Mouse (Mus musculus) spleen, adult 18-20 months (tissue): ENCODE data around the gene Wnt5b.

Experiments
- DNase-seq, 2 experiments: peaks; one replicate each; pipeline ENCODE4 v3.0.0; 2022; ENCODE audit warnings: mixed read lengths in 2 of 2

Gene Wnt5b

GRCm38 (mm10) chr6:119543803-119544517 is at the start of gene Wnt5b:
TSS of gene Wnt5b (minus strand) at chr6:119544347.
- DNase-seq: no peak

DNA sequence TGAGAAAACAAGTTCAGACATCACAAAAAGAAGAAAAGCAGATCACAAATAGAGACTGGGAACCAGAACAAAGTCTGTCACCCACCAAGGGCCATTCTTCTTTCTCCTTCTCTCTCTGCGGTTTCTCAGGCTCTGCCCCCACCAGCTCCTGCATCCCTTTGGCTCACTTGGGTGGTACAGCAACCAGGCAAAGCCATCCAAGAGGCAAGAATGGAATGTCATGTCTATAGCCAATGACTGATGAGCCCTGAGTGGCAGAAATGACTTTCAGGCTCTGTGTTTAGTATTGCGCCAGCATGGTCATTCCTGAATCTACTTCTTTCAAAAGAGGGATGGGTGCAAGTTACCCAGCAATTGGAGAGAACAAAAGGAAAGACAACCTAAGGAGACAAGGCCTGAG is 46.7 kb upstream of the Wnt5b start:
- DNase-seq: no peak

DNA sequence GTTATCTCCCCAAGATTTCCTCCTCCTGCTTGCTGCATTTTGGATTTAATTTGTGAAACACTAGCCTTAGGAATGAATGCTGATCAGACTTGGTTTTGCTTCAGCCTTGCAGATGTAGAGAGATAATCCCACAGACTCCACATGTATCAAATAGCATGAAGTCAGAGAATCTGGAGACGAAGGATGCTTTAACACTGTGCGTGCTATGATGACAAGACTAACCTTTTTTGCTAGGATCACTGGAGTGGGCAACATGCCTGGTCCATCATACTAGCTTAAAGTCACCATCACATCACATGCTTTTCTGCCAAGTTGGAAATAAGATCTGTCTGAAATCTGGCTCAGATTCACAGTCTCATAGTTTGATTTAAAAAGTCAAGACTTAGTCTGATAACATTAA is 43.8 kb upstream of the Wnt5b start:
- DNase-seq: no peak

DNA sequence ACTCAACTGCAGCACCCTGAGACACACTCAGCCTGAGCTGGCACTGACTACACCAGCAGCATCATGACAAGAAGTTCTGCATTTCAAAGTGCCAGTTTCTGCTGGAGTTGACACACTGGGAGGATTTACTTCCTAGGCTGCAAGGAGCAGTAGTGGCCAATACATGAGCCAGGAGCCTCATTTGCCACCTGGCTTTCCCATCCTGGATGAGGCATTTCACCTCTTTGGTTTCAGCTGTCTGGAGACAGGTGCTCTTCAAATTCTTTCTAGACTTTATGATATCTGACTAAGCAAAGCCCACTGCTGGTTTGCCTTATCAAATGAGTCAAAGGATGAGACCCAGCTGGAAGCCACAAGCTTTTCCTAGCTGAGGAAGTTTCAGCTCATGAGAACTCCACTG is 43.3 kb upstream of the Wnt5b start:
- no peak for DNase-seq

DNA sequence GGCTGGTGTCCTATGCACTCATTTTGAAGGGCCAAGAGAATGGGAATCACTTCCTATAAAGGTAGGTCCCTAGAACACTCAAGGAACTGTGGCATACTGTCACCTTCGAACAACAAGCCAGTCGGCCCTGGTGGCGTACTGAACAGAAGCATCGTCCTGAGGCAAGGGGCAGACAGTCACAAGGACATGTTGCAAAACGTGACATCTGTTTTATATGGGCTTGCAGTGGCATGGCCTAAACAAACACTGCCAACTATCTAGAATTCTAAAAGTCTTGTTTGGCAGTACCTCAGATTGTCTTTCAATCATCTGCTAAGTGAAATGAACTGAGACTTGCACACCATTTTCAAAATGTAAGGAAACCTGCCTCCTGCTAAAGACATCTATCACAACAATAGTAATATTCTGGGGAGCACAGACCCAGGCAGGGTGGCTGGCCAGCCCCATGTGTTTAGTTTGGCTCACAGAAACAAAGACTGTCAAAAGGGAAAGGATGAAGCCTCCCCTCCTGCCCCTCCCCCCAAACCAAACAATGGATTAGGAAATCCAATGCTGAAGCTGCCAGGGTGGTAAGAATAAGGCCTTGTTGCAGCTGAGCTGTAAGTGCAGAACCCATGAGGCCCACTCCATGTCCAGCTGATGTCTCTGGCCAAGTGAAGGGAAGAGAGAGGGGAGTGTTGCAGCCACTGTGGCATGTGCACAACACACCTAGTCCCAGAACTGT is 41.7 kb upstream of the Wnt5b start:
- no peak for DNase-seq

- no peak for DNase-seq
These were observed 39.9 kb upstream of the Wnt5b start for GRCm38 (mm10) chr6:119584061-119584460.

GRCm38 (mm10) chr6:119583165-119583564 is 39.0 kb upstream of the Wnt5b start:
- DNase-seq: no peak

DNA sequence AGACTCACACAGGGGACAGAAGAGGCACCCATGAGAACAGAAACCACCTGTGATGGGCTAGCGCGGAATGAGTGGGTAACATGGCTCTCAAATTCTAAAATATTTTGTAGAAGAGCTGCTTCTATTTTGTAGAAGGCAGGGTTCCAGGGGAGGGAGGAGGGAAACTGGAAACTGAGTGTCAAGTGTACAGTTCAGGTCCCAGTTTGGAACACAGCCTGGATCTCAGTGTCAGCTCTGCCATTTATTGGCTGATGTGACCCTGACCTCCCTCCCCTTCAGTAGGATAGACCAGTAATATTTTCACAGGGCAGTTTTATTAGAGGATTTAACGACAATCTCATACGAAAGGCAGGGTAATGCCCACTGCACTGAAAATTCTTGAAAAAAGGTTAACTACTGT is 32.6 kb upstream of the Wnt5b start:
- no peak for DNase-seq

- no peak for DNase-seq
These were observed 31.2 kb upstream of the Wnt5b start for GRCm38 (mm10) chr6:119575331-119575730.

DNA sequence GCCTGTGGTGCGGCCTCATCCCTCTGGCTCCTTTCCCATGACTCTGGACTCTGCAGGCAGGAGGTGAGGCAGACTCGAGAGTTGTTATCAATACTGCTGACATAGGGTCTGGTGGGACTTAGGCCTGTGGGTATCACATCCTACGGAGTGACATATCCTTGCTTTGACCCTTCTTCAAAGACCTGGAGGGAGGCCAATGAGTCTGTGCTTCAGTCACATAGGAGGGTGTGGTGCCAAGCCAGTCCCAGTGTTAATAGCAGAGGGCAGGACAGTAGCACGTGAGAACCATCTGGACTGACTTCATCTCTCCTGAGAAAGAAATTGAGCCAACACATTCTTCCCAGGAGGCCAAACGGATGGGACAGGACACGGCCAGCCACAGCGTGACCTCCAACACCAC is 28.1 kb upstream of the Wnt5b start:
- DNase-seq: no peak

- DNase-seq: no peak
These were observed 26.6 kb upstream of the Wnt5b start for GRCm38 (mm10) chr6:119570797-119571196.

- DNase-seq: no peak
These were observed 24.2 kb upstream of the Wnt5b start for GRCm38 (mm10) chr6:119568339-119568738.

DNA sequence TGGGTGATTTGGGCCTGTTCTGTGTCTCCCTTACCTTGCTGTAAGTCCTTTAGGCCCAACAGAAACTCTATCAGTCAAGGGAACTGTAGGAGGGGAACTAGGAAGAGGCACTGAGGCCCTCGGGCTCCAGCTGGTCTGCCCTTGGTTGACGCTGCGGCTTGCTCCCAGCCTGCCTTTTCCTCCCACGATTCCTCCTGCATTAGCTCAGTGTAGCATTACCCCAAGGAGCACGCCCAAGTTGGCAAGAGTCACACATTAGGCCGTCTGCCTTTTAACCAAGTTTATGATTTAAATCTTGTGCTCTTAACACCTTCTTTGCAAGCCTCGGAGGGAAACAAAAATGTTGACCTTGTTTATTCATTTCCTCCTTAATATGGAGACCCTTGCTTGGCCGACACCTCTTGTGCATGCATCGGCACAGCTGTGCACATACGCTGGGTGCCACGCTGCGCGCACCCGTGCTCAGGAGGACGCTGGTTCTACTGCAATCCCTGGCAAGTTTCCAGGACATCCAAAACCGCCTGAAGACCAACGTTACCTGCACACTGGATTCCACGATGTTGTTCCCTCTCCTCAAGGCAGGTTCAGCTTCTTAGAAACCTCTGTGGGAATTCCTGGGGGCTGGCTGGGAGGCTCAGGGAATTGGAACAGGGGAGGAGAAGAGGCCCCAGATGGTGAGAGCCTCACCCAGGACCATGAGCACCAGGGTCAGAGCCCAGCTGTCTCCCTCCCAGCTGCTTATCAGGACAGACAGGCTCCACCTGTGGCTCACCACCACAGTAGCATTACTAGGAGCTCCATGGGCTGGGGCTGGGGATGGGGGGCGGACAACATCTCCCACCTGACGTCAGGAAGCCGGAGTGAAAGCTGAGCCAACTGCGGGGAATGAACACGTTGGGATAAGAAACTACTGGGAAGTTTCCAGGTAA is 21.6 kb upstream of the Wnt5b start:
- no peak for DNase-seq

GRCm38 (mm10) chr6:119562558-119562957 is 18.4 kb upstream of the Wnt5b start:
- no peak for DNase-seq

- no peak for DNase-seq
These were observed 14.7 kb upstream of the Wnt5b start for GRCm38 (mm10) chr6:119558855-119559254.

GRCm38 (mm10) chr6:119554439-119554838 is 10.3 kb upstream of the Wnt5b start:
- DNase-seq: no peak

DNA sequence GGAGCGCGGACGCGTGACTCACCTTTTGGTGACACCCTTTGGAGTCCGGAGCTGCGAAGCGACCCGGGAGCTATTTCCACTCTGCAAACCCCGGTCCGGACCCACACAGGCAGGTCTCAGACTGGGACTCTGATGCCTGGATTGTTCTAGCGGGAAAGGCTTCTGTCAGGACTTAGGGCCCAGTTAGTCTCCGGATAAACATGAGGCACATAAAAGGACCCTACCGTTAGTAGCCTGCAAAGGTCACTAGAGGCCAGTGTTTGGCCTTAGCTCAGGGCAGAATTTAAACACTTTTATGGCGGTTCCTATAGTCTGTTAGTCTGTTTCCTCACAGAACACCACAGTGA is 344 bp upstream of the Wnt5b start:
- DNase-seq: no peak

DNA sequence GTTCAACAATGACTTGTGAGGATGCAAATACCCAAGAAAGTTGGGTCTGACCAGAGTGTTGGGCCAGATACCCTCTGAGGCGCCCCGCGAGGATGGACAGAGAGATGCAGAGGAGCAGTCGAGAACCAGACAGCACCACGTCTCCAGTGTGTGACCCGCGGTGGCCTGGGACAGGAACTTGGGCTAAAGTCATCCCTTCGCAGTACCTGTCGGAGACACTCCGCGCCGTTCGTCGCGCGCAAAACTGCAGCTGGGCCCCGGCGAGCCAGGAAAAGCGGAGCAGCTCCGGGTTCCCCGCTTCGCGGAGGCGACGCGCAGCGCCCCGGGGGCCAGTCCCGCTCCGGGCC is 718 bp downstream of the Wnt5b start:
- no peak for DNase-seq

- DNase-seq: no peak
These were observed 8.3 kb downstream of the Wnt5b start for GRCm38 (mm10) chr6:119535867-119536266.

- DNase-seq: no peak
These were observed 10.9 kb downstream of the Wnt5b start for GRCm38 (mm10) chr6:119533170-119533709.

DNA sequence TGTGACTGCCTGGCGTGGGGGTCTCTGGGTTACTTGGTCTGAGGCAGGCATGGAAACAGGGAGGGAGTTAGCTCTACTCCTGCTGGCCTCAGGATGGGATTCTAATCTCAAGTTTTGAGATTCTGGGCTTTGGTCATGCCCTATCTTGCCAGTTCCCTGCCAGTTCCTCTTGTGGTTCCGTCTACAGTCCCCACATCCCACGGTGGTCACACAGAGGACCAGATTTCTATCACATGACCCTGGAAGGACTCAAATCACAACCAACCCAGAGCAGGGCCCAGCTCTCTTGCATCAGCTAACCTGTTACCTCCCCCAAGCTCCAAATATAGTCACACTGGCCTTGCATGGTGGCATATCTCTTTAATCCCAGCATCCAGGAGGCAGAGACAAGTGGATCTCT is 14.5 kb downstream of the Wnt5b start:
- no peak for DNase-seq

DNA sequence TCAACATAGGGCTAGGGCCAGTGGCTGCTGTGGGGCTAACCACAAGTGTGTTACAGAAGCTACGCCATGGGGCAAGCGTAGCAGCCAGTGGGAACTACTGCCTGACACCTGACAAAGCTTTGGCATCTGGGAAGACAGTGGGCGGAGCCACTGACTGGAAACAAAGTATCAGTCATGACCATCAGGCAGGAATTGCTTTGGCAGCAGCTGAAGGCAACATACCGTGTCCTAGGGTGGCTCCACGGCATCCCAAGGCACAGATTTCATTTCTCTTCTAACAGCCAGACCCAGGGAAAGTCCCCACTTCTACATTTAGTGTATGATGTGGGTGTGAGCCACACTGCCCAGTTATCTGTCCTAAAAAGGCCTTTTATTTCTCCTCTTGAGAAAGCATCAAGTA is 17.6 kb downstream of the Wnt5b start:
- DNase-seq: no peak

- no peak for DNase-seq
These were observed 22.2 kb downstream of the Wnt5b start for GRCm38 (mm10) chr6:119521931-119522391.
